Mouse (Mus musculus): ENCODE results near the gene Polm. TPM values are rescaled to one million over a fixed set of nuclear protein-coding genes. Genes with fewer than 3 reads are reported as not detected.
A peak's percentile ranks its signal among the peaks of the same experiment; 100 is the strongest.
"Not testable (repeated sequence)": the region's sequence is repeated elsewhere in the genome, so short reads cannot be mapped to it uniquely, and the experiment has no call there.

The Polm gene
- polyA plus RNA-seq, 1 experiment from 2014 or later, result 6.9 TPM

DNA sequence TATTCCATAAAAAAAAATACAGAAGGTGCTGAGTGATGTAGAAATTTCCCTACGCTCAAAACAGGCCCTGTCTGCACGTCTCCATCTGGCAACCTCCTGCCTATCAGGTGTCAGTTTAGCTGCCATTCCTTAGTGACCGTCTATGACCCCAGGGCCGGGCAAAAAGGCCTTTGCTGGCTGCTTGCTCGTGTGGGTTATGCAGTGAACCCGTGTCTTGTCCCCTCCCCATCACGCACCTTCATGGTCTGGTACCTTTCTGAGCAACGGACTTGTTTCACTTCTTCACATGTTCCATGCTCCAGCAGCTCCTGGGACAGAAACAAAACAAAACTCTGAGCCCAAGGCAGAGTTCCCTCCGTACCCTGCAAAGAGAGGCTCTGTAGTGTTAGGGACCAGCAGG lies 3.3 kb downstream of the Polm start:
- ATAC-seq (ENCODE audit: extremely low read depth, insufficient number of reproducible peaks, low FRiP score, low TSS enrichment), result no peak
- Histone ChIP-seq H3K9ac (no peak overlapping the region), H3K27me3 (replicated peaks) (no peaks in the 10 kb centered on the region), H3K4me3 (no peak overlapping the region), H3K9me3 (no peaks in the 10 kb centered on the region), H3K36me3 (peaks cover 58% of the 10 kb centered on the region), H3K4me1 (peaks cover 22% of the 10 kb centered on the region), H3K27ac (replicated peaks) (no peak overlapping the region), H3K4me2 (no peak overlapping the region)
- WGBS, result 77% methylated on average over 9 of the region's 9 CpGs

GRCm38 (mm10) chr11:5829327-5829726 lies 8.5 kb downstream of the Polm start:
- Histone ChIP-seq H3K36me3 (peaks cover 73% of the 10 kb centered on the region), H3K4me1 (peaks cover 8% of the 10 kb centered on the region; the same call in 1 of the 2 replicates), H3K4me2 (no peak overlapping the region), H3K27me3 (replicated peaks) (no peaks in the 10 kb centered on the region), H3K4me3 (no peak overlapping the region), H3K9ac (no peak overlapping the region), H3K9me3 (no peaks in the 10 kb centered on the region), H3K27ac (replicated peaks) (no peak overlapping the region)
- 91% methylated on average over 12 of the region's 12 CpGs for WGBS
- no peak for ATAC-seq (ENCODE audit: extremely low read depth, insufficient number of reproducible peaks, low FRiP score, low TSS enrichment)

GRCm38 (mm10) chr11:5828509-5829191 lies 9.2 kb downstream of the Polm start:
- Histone ChIP-seq H3K9ac (no peak overlapping the region), H3K4me2 (no peak overlapping the region), H3K4me1 (peaks cover 8% of the 10 kb centered on the region; the same call in 1 of the 2 replicates), H3K27ac (replicated peaks) (no peak overlapping the region), H3K27me3 (replicated peaks) (no peaks in the 10 kb centered on the region), H3K36me3 (peaks cover 66% of the 10 kb centered on the region), H3K9me3 (no peaks in the 10 kb centered on the region), H3K4me3 (no peak overlapping the region)
- WGBS, result 75% methylated on average over 11 of the region's 11 CpGs
- no peak for ATAC-seq (ENCODE audit: extremely low read depth, insufficient number of reproducible peaks, low FRiP score, low TSS enrichment)

DNA sequence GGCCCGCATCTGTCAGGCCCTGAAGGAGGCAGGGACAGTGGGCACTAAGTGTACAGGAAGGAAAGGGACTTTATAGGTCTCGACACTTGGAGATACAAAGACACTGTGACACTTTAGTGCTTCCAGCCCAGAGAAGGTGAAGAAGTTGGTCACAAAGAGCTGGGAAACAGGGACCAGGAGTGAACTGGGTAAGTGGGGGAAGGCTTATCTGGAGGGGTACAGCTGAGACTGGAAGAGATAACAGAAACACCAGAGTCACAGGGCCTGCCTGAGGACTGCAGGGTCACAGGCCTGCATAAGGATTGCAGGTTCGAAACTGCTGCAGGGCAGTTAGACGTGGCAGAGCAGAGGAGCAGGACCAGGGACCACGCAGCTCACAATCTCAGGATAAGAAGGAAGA lies 9.9 kb downstream of the Polm start:
- Histone ChIP-seq H3K9me3 (no peaks in the 10 kb centered on the region), H3K4me3 (no peak overlapping the region), H3K9ac (no peak overlapping the region), H3K36me3 (peaks cover 59% of the 10 kb centered on the region), H3K27me3 (replicated peaks) (no peaks in the 10 kb centered on the region), H3K4me1 (peaks cover 8% of the 10 kb centered on the region; the same call in 1 of the 2 replicates), H3K4me2 (no peak overlapping the region), H3K27ac (replicated peaks) (no peak overlapping the region)
- ATAC-seq (ENCODE audit: extremely low read depth, insufficient number of reproducible peaks, low FRiP score, low TSS enrichment), result no peak
- 79% methylated on average over 5 of the region's 5 CpGs for WGBS

DNA sequence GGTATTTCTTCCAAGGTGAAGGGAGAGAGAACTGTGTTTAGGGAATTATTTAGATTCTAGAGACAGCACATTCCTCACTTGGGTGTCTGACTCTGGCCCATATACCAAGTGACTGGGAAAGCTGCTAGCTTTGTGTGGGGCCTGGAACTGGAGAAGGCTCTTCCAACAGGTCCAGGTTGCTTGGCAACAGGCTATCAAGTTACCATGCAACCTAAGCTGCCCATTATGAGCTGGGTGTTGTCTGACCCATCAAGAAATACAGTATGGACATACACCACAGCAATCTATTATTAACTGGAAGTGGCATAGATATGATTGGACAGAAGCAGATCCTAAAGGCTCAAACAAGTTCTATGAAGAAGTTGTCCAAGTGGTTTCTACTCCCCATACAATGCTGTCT lies 12.4 kb downstream of the Polm start:
- Histone ChIP-seq H3K4me1 (peaks cover 2% of the 10 kb centered on the region; the same call in 1 of the 2 replicates), H3K27ac (replicated peaks) (no peak overlapping the region), H3K36me3 (peaks cover 34% of the 10 kb centered on the region), H3K9me3 (no peaks in the 10 kb centered on the region), H3K4me3 (no peak overlapping the region), H3K27me3 (replicated peaks) (no peaks in the 10 kb centered on the region), H3K4me2 (no peak overlapping the region), H3K9ac (no peak overlapping the region)
- ATAC-seq (ENCODE audit: extremely low read depth, insufficient number of reproducible peaks, low FRiP score, low TSS enrichment), result no peak

GRCm38 (mm10) chr11:5819223-5819622 lies 18.6 kb downstream of the Polm start:
- no peaks in the 10 kb centered on the region for H3K27me3 ChIP-seq (replicated peaks)
- WGBS, result 52% methylated on average over 2 of the region's 2 CpGs
- H3K9ac ChIP-seq, result no peak overlapping the region

GRCm38 (mm10) chr11:5813381-5813780 lies 24.4 kb downstream of the Polm start:
- Histone ChIP-seq H3K36me3 (no peaks in the 10 kb centered on the region), H3K27ac (replicated peaks) (no peak overlapping the region), H3K27me3 (replicated peaks) (no peaks in the 10 kb centered on the region), H3K4me3 (no peak overlapping the region), H3K9ac (no peak overlapping the region), H3K9me3 (0 out of 2 replicates have a peak, but pooled peaks cover 5% of the 10 kb centered on the region), H3K4me1 (no peaks in the 10 kb centered on the region), H3K4me2 (no peak overlapping the region)
- WGBS, result 77% methylated on average over 10 of the region's 10 CpGs
- ATAC-seq (ENCODE audit: extremely low read depth, insufficient number of reproducible peaks, low FRiP score, low TSS enrichment), result no peak

More at GRCm38 (mm10) chr11:5819223-5819622, 18.6 kb downstream of the Polm start:
- H3K9me3 ChIP-seq, result no peaks in the 10 kb centered on the region
- no peaks in the 10 kb centered on the region for H3K4me1 ChIP-seq
- H3K27ac ChIP-seq (replicated peaks), result no peak overlapping the region
- no peak overlapping the region for H3K4me2 ChIP-seq
- no peak overlapping the region for H3K4me3 ChIP-seq
- ATAC-seq (ENCODE audit: extremely low read depth, insufficient number of reproducible peaks, low FRiP score, low TSS enrichment), result no peak
- no peaks in the 10 kb centered on the region for H3K36me3 ChIP-seq

DNA sequence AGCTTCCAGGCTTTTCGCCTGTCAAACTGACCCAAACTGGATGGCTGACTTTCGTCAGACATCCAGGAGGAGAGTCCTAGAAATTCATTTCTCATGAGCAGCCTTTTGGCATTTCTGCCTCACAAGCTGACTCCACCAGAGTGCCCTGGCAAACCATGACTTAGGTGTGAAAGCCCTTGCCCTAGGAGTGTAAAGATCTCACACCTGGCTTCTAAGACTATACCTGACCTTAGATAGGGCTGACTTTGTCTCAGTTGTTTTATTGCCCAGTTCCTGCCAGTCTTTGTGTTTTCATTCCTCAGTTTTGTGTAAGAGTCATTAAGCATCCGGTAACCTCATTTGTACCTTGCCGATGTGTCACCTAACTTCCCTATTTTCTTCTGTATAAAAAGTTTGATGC lies 28.3 kb downstream of the Polm start:
- not testable (repeated sequence) for ATAC-seq (ENCODE audit: extremely low read depth, insufficient number of reproducible peaks, low FRiP score, low TSS enrichment); H3K4me1 ChIP-seq; H3K9ac ChIP-seq; H3K27me3 ChIP-seq (replicated peaks); H3K4me2 ChIP-seq; H3K4me3 ChIP-seq; H3K9me3 ChIP-seq; H3K36me3 ChIP-seq; H3K27ac ChIP-seq (replicated peaks)
- 82% methylated on average over 4 of the region's 4 CpGs for WGBS

GRCm38 (mm10) chr11:5807956-5808355 lies 29.9 kb downstream of the Polm start:
- Histone ChIP-seq H3K9ac (no peak overlapping the region), H3K36me3 (no peaks in the 10 kb centered on the region), H3K9me3 (no peaks in the 10 kb centered on the region), H3K4me2 (no peak overlapping the region), H3K27me3 (replicated peaks) (no peaks in the 10 kb centered on the region), H3K4me1 (peaks cover 10% of the 10 kb centered on the region), H3K4me3 (no peak overlapping the region), H3K27ac (replicated peaks) (no peak overlapping the region)
- 74% methylated on average over 9 of the region's 9 CpGs for WGBS
- ATAC-seq (ENCODE audit: extremely low read depth, insufficient number of reproducible peaks, low FRiP score, low TSS enrichment), result no peak

DNA sequence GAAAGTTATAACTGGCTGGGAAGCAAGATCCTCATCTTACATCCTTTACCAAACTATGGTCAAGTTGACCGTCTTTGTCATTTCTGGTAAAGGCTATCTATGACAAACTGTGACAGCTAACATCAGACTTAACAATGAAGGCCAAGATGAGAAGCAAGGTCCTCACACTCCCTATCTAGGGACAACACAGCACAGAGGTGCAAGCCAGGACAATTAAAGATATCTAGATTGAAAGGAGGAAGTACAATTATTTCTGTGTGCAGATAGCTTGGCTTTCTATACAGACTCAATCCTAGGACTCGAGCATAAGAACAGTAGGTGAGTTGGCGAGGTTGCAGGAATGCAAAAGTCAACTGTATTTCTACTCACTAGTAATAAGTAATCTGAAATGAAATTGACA lies 32.1 kb downstream of the Polm start:
- Histone ChIP-seq H3K4me2 (no peak overlapping the region), H3K9ac (no peak overlapping the region), H3K9me3 (no peaks in the 10 kb centered on the region), H3K4me3 (no peak overlapping the region), H3K27ac (replicated peaks) (no peak overlapping the region), H3K27me3 (replicated peaks) (no peaks in the 10 kb centered on the region), H3K4me1 (peaks cover 24% of the 10 kb centered on the region), H3K36me3 (peaks cover 9% of the 10 kb centered on the region)
- WGBS, result 68% methylated on average over 3 of the region's 3 CpGs
- ATAC-seq (ENCODE audit: extremely low read depth, insufficient number of reproducible peaks, low FRiP score, low TSS enrichment), result no peak

DNA sequence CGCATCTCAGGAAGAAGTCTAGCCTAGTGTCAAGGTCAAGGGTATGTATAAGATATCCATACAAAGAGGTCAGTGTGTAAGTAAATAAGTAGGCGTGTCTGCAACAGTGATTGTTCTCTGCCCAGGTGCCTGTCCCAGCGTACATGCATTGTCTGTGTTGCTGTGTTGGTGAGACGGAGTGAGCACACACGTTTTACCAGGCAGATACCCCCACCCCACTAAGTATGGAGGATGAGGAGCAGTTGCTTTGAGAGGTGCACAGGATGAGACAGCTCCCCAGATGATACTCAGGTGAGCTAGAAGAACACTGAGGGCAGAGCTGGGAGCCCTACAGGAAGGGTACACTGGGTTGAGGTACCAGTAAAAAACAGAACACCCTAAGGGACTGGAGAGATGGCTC lies 33.6 kb downstream of the Polm start:
- peaks cover 39% of the 10 kb centered on the region for H3K4me1 ChIP-seq
- WGBS, result 57% methylated on average over 5 of the region's 5 CpGs
- no peak for ATAC-seq (ENCODE audit: extremely low read depth, insufficient number of reproducible peaks, low FRiP score, low TSS enrichment)
- H3K36me3 ChIP-seq, result peaks cover 25% of the 10 kb centered on the region
- no peaks in the 10 kb centered on the region for H3K27me3 ChIP-seq (replicated peaks)
- H3K9ac ChIP-seq, result peak overlapping the region; percentile 54; the same call in 1 of the 2 replicates
- H3K4me2 ChIP-seq, result peak overlapping the region; percentile 77
- H3K4me3 ChIP-seq, result no peak overlapping the region
- no peaks in the 10 kb centered on the region for H3K9me3 ChIP-seq
- H3K27ac ChIP-seq (replicated peaks), result peak overlapping the region; percentile 79

DNA sequence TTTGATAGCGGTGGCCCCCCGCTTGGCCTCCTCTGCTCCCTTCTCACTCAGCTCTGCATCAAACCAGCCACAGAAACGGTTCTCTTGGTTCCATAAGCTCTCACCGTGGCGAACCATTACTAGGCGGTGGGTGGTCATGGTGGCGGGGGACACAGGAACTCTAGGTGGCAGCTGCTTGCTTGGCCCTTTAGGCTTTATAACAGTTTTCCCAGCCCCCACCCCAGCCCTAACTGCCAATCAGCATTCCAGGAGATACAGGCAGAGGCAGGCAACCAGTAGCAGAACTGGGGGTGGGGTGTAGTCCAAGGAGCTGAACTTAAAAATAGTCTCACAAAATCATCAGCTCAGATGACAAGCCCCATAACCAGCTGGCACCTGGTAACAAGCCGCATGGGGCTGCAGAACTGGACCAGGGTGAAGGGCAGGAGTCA lies 34.2 kb downstream of the Polm start, which contains the start of gene Pgam2:
TSS of gene Pgam2 (minus strand) at position 183 of the 431 bp plus-strand sequence.
- WGBS, result 25% methylated on average over 8 of the region's 8 CpGs
- H3K9me3 ChIP-seq, result no peaks in the 10 kb centered on the region
- peak within 1 kb of the TSS; percentile 77 for H3K4me2 ChIP-seq
- ATAC-seq (ENCODE audit: extremely low read depth, insufficient number of reproducible peaks, low FRiP score, low TSS enrichment), result peak; percentile 55; the same call in 1 of the 2 replicates
- H3K4me3 ChIP-seq, result peak within 1 kb of the TSS; percentile 60
- peaks cover 39% of the 10 kb centered on the region for H3K4me1 ChIP-seq
- peaks cover 31% of the 10 kb centered on the region for H3K36me3 ChIP-seq
- peak within 1 kb of the TSS; percentile 89 for H3K27ac ChIP-seq (replicated peaks)
- H3K9ac ChIP-seq, result peak within 1 kb of the TSS; percentile 83
- H3K27me3 ChIP-seq (replicated peaks), result no peaks in the 10 kb centered on the region
